Mouse (Mus musculus): ENCODE measurements around the gene Prss2.
"Not testable (repeated sequence)": the region's sequence is repeated elsewhere in the genome, so short reads cannot be mapped to it uniquely, and the experiment has no call there.

Gene Prss2

GRCm38 (mm10) chr6:41521487-41521886 is at the start of gene Prss2:
Gene Prss2 (plus strand): TSS chr6:41521787.
- DNase-seq (ENCODE audit: extremely low read depth, low read depth) = no peak

- no peak for DNase-seq (ENCODE audit: extremely low read depth, low read depth)
These were observed 22.2 kb upstream of the Prss2 start for GRCm38 (mm10) chr6:41499374-41499773.

- DNase-seq (ENCODE audit: extremely low read depth, low read depth) = no peak
These were observed 16.7 kb upstream of the Prss2 start for GRCm38 (mm10) chr6:41504915-41505314.

GRCm38 (mm10) chr6:41505323-41505722 is 16.3 kb upstream of the Prss2 start:
- DNase-seq (ENCODE audit: extremely low read depth, low read depth) = no peak

GRCm38 (mm10) chr6:41518017-41518524 is 3.5 kb upstream of the Prss2 start:
- DNase-seq (ENCODE audit: extremely low read depth, low read depth) = no peak

- DNase-seq (ENCODE audit: extremely low read depth, low read depth) = no peak
These were observed 4.9 kb downstream of the Prss2 start for GRCm38 (mm10) chr6:41526453-41526852.

- no peak for DNase-seq (ENCODE audit: extremely low read depth, low read depth)
These were observed 5.8 kb downstream of the Prss2 start for GRCm38 (mm10) chr6:41527402-41527801.

GRCm38 (mm10) chr6:41529987-41530386 is 8.4 kb downstream of the Prss2 start:
- DNase-seq (ENCODE audit: extremely low read depth, low read depth) = not testable (repeated sequence)

GRCm38 (mm10) chr6:41532181-41532580 is 10.6 kb downstream of the Prss2 start:
- DNase-seq (ENCODE audit: extremely low read depth, low read depth) = no peak

GRCm38 (mm10) chr6:41532687-41533284 is 11.2 kb downstream of the Prss2 start:
- no peak for DNase-seq (ENCODE audit: extremely low read depth, low read depth)

- no peak for DNase-seq (ENCODE audit: extremely low read depth, low read depth)
These were observed 15.8 kb downstream of the Prss2 start for GRCm38 (mm10) chr6:41537376-41537775.

- not testable (repeated sequence) for DNase-seq (ENCODE audit: extremely low read depth, low read depth)
These were observed 16.7 kb downstream of the Prss2 start for GRCm38 (mm10) chr6:41538296-41538695.

- DNase-seq (ENCODE audit: extremely low read depth, low read depth) = no peak
These were observed 19.2 kb downstream of the Prss2 start for GRCm38 (mm10) chr6:41540746-41541145.

- DNase-seq (ENCODE audit: extremely low read depth, low read depth) = no peak
These were observed 20.2 kb downstream of the Prss2 start for GRCm38 (mm10) chr6:41541746-41542145.

GRCm38 (mm10) chr6:41542983-41543382 is 21.4 kb downstream of the Prss2 start:
- no peak for DNase-seq (ENCODE audit: extremely low read depth, low read depth)

- no peak for DNase-seq (ENCODE audit: extremely low read depth, low read depth)
These were observed 21.9 kb downstream of the Prss2 start for GRCm38 (mm10) chr6:41543411-41544050.

GRCm38 (mm10) chr6:41544381-41544924 is 22.9 kb downstream of the Prss2 start:
- DNase-seq (ENCODE audit: extremely low read depth, low read depth) = no peak

- DNase-seq (ENCODE audit: extremely low read depth, low read depth) = no peak
These were observed 23.7 kb downstream of the Prss2 start for GRCm38 (mm10) chr6:41545266-41545665.

GRCm38 (mm10) chr6:41547056-41547650 is 25.6 kb downstream of the Prss2 start:
- DNase-seq (ENCODE audit: extremely low read depth, low read depth) = no peak

GRCm38 (mm10) chr6:41548286-41548685 is 26.7 kb downstream of the Prss2 start:
- no peak for DNase-seq (ENCODE audit: extremely low read depth, low read depth)

GRCm38 (mm10) chr6:41553356-41554010 is 31.9 kb downstream of the Prss2 start:
- no peak for DNase-seq (ENCODE audit: extremely low read depth, low read depth)
